Comparison of ENCODE assay signal across 8 mouse cellular contexts in genomic region chr6:100439071-100439737, GRCm38 (mm10).
DNase-seq lines count a peak whose midpoint lies in the region; ATAC-seq lines count a peak whose summit lies in the region.

No protein-coding gene starts in this region.

- no peak overlapping the region for H3K27ac ChIP-seq in heart, embryonic 11.5 days (ENCODE audit: low read depth, low read length)
- no peak overlapping the region for H3K27ac ChIP-seq in hindbrain, embryonic 14.5 days

- H3K4me3 ChIP-seq in heart, embryonic 11.5 days (ENCODE audit: low read depth, low read length), result peak overlapping the region; percentile 33
- peak overlapping the region; percentile 20 for H3K4me3 ChIP-seq in hindbrain, embryonic 14.5 days (replicated peaks; ENCODE audit: low read length)

- no peak for ATAC-seq in heart, embryonic 11.5 days (replicated peaks; ENCODE audit: insufficient number of reproducible peaks, low FRiP score, low TSS enrichment)
- ATAC-seq in hindbrain, embryonic 14.5 days (ENCODE audit: low FRiP score), result no peak; the same call in 1 of the 2 replicates
- ATAC-seq in megakaryocyte, adult 5-6 weeks (ENCODE audit: poor library complexity, severe bottlenecking), result peak; percentile 81
- no peak; the same call in 1 of the 2 replicates for ATAC-seq in monocyte, adult 5-6 weeks (replicated peaks; ENCODE audit: insufficient number of reproducible peaks, low FRiP score, low TSS enrichment, poor library complexity, severe bottlenecking)

- H3K27me3 ChIP-seq in heart, embryonic 11.5 days (ENCODE audit: control insufficient read depth, insufficient read depth, low read length), result peaks cover 22% of the 10 kb centered on the region
- peaks cover 26% of the 10 kb centered on the region; the same call in 1 of the 2 replicates for H3K27me3 ChIP-seq in hindbrain, embryonic 14.5 days (ENCODE audit: control insufficient read depth, insufficient read depth, low read length)

- peak overlapping the region; percentile 64 for H3K4me2 ChIP-seq in heart, embryonic 11.5 days
- peak overlapping the region; percentile 49 for H3K4me2 ChIP-seq in hindbrain, embryonic 14.5 days (replicated peaks)

- no peaks in the 10 kb centered on the region for H3K9me3 ChIP-seq in heart, embryonic 11.5 days (replicated peaks; ENCODE audit: control insufficient read depth, low read length)
- no peaks in the 10 kb centered on the region for H3K9me3 ChIP-seq in hindbrain, embryonic 14.5 days (ENCODE audit: control insufficient read depth, low read length)

- peak overlapping the region; percentile 29; the same call in 1 of the 2 replicates for H3K9ac ChIP-seq in heart, embryonic 11.5 days (ENCODE audit: low read depth, low read length)
- peak overlapping the region; percentile 18; the same call in 1 of the 2 replicates for H3K9ac ChIP-seq in hindbrain, embryonic 14.5 days

- H3K36me3 ChIP-seq in heart, embryonic 11.5 days (ENCODE audit: control insufficient read depth, insufficient read depth, low read length), result no peaks in the 10 kb centered on the region
- no peaks in the 10 kb centered on the region for H3K36me3 ChIP-seq in hindbrain, embryonic 14.5 days (replicated peaks; ENCODE audit: control insufficient read depth, insufficient read depth)

- 6% methylated on average over 8 of the region's 8 CpGs for WGBS in heart, embryonic 11.5 days (ENCODE audit: insufficient replicate concordance)
- 8% methylated on average over 8 of the region's 8 CpGs for WGBS in hindbrain, embryonic 14.5 days

- peaks cover 12% of the 10 kb centered on the region for H3K4me1 ChIP-seq in heart, embryonic 11.5 days (ENCODE audit: control insufficient read depth, insufficient read depth, low read length)
- peaks cover 18% of the 10 kb centered on the region for H3K4me1 ChIP-seq in hindbrain, embryonic 14.5 days (replicated peaks; ENCODE audit: control insufficient read depth, insufficient read depth, low read length)

- DNase-seq in heart, adult 18-20 months, result no peak
- peak; percentile 0 for DNase-seq in MEL-GATA-1-ER (ENCODE audit: extremely low read depth, low read depth)
- no peak for DNase-seq in hindbrain, embryonic 14.5 days (ENCODE audit: low spot score)
- DNase-seq in cerebellum, postnatal 36 days, result no peak
- DNase-seq in cerebellum, adult 11 months, result no peak
